ENCODE assay signal across 8 mouse cellular contexts in the genomic region with DNA sequence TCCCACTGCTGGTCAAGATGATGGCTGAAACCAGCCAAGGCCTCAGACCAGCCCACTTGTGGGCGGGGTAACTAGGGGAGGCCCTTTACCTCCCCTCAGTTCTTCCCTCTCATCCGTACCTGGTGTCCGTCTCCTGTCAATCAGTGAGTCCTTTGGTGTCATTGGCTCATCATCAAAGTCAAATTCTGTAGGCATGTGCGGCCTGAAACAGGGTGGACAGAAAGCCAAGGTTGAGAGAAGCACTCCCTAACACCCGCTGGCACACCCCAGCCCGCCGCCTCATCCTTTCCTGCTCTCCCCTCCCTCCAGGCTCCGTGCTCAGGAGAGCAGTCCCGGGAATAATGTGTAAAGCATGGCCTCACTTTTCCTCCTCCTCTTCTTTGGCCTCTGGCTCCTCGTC. TPM values are rescaled to one million over a fixed set of nuclear protein-coding genes. Genes with fewer than 3 reads are reported as not detected.
DNase-seq lines count a peak whose midpoint lies in the region; ATAC-seq and TF ChIP-seq lines count a peak whose summit lies in the region.

No protein-coding gene starts in this region.

- TF ChIP-seq CTCF in brain, embryonic 14.5 days (IDR thresholded peaks at IDR 0.05; ENCODE audit: borderline replicate concordance, extremely low read depth, insufficient read depth, insufficient read length): no peak

- H3K27ac ChIP-seq in forebrain, embryonic 12.5 days: peak overlapping the region; percentile 96
- peak overlapping the region; percentile 98 for H3K27ac ChIP-seq in lung, embryonic 16.5 days (ENCODE audit: low read length)

- peak overlapping the region; percentile 94 for H3K9ac ChIP-seq in forebrain, embryonic 12.5 days
- H3K9ac ChIP-seq in lung, embryonic 16.5 days (ENCODE audit: low read length): peak overlapping the region; percentile 77

- no peaks in the 10 kb centered on the region for H3K9me3 ChIP-seq in forebrain, embryonic 12.5 days
- no peaks in the 10 kb centered on the region for H3K9me3 ChIP-seq in lung, embryonic 16.5 days (ENCODE audit: control insufficient read depth, low read length)

- peak overlapping the region; percentile 92 for H3K4me2 ChIP-seq in forebrain, embryonic 12.5 days
- peak overlapping the region; percentile 80 for H3K4me2 ChIP-seq in lung, embryonic 16.5 days (ENCODE audit: low read depth, low read length)

- no peak for DNase-seq in cerebellum, postnatal 4 days (ENCODE audit: low spot score in 2 of 2)
- peak; percentile 57 for DNase-seq in brain, embryonic 14.5 days (ENCODE audit: low read depth)
- peak; percentile 75 to 80 for DNase-seq in kidney, adult 8-10 months
- DNase-seq in retina, postnatal 1 day: peak; percentile 58
- no peak for DNase-seq in urinary bladder, postnatal 10 days (ENCODE audit: low spot score)

- peaks cover 38% of the 10 kb centered on the region for H3K36me3 ChIP-seq in forebrain, embryonic 12.5 days (replicated peaks)
- H3K36me3 ChIP-seq in lung, embryonic 16.5 days (ENCODE audit: control insufficient read depth, insufficient read depth, low read length): peaks cover 5% of the 10 kb centered on the region; the same call in 1 of the 2 replicates

- peaks cover 65% of the 10 kb centered on the region for H3K4me1 ChIP-seq in forebrain, embryonic 12.5 days
- H3K4me1 ChIP-seq in lung, embryonic 16.5 days (replicated peaks; ENCODE audit: control insufficient read depth, insufficient read depth, low read length): peaks cover 53% of the 10 kb centered on the region

- H3K27me3 ChIP-seq in forebrain, embryonic 12.5 days: no peaks in the 10 kb centered on the region
- no peaks in the 10 kb centered on the region for H3K27me3 ChIP-seq in lung, embryonic 16.5 days (ENCODE audit: control insufficient read depth, insufficient read depth, low read depth, low read length)

- WGBS in forebrain, embryonic 12.5 days: 3% methylated on average over 10 of the region's 10 CpGs
- WGBS in lung, embryonic 16.5 days: under 1% methylated on average over 10 of the region's 10 CpGs

- no peak for TF ChIP-seq POLR2A in brain, embryonic 14.5 days (IDR thresholded peaks at IDR 0.05; ENCODE audit: borderline replicate concordance, extremely low read depth, insufficient read depth, insufficient read length, poor library complexity, severe bottlenecking)

- ATAC-seq in cerebellum, adult (ENCODE audit: insufficient number of reproducible peaks, low FRiP score, low TSS enrichment): peak; percentile 16; the same call in 1 of the 2 replicates
- ATAC-seq in forebrain, embryonic 12.5 days (ENCODE audit: low FRiP score): no peak
- peak; percentile 15; the same call in 1 of the 2 replicates for ATAC-seq in lung, embryonic 16.5 days (ENCODE audit: low read depth)

- peak overlapping the region; percentile 64 for H3K4me3 ChIP-seq in forebrain, embryonic 12.5 days (replicated peaks)
- peak overlapping the region; percentile 59 for H3K4me3 ChIP-seq in lung, embryonic 16.5 days (ENCODE audit: low read length)

RNA-seq across cellular contexts. Expression of a gene that starts 0.2 kb away (rescaled TPM):
- polyA plus RNA-seq in brain, embryonic 14.5 days (2012; rRNA removed): 1.0 and 1.2 TPM in 2 replicates
- 0.38 and 0.56 TPM in 2 replicates for polyA plus RNA-seq in forebrain, embryonic 12.5 days (2016; fragmentation: Nextera tagmentation; extraction: Ambion mirVana)
- 0.62 and 0.93 TPM in 2 replicates for polyA plus RNA-seq in lung, embryonic 16.5 days (2015; fragmentation: Nextera tagmentation; extraction: Ambion mirVana)

RNA-seq across cellular contexts. Expression of a gene that starts 1.1 kb away (rescaled TPM):
- polyA plus RNA-seq in brain, embryonic 14.5 days (2012; rRNA removed): 13.0 and 24.4 TPM in 2 replicates
- 51.4 and 66.8 TPM in 2 replicates for polyA plus RNA-seq in forebrain, embryonic 12.5 days (2016; fragmentation: Nextera tagmentation; extraction: Ambion mirVana)
- polyA plus RNA-seq in lung, embryonic 16.5 days (2015; fragmentation: Nextera tagmentation; extraction: Ambion mirVana): 45.9 and 67.2 TPM in 2 replicates

RNA-seq across cellular contexts. Expression of a gene that starts 1.7 kb away (rescaled TPM):
- 3.5 and 4.3 TPM in 2 replicates for polyA plus RNA-seq in brain, embryonic 14.5 days (2012; rRNA removed)
- polyA plus RNA-seq in forebrain, embryonic 12.5 days (2016; fragmentation: Nextera tagmentation; extraction: Ambion mirVana): 4.2 and 4.6 TPM in 2 replicates
- polyA plus RNA-seq in lung, embryonic 16.5 days (2015; fragmentation: Nextera tagmentation; extraction: Ambion mirVana): 14.9 and 17.9 TPM in 2 replicates

RNA-seq across cellular contexts. Expression of a gene that starts 4.8 kb away (rescaled TPM):
- 77.9 and 87.6 TPM in 2 replicates for polyA plus RNA-seq in brain, embryonic 14.5 days (2012; rRNA removed)
- 53.3 and 75.4 TPM in 2 replicates for polyA plus RNA-seq in forebrain, embryonic 12.5 days (2016; fragmentation: Nextera tagmentation; extraction: Ambion mirVana)
- polyA plus RNA-seq in lung, embryonic 16.5 days (2015; fragmentation: Nextera tagmentation; extraction: Ambion mirVana): 39.1 and 63.1 TPM in 2 replicates

RNA-seq across cellular contexts. Expression of a gene that starts 4.9 kb away (rescaled TPM):
- polyA plus RNA-seq in brain, embryonic 14.5 days (2012; rRNA removed): 71.4 and 81.2 TPM in 2 replicates
- 5.0 and 6.5 TPM in 2 replicates for polyA plus RNA-seq in forebrain, embryonic 12.5 days (2016; fragmentation: Nextera tagmentation; extraction: Ambion mirVana)
- polyA plus RNA-seq in lung, embryonic 16.5 days (2015; fragmentation: Nextera tagmentation; extraction: Ambion mirVana): 4.5 TPM in 2 replicates

Comparison
In these comparisons a context has a peak if more than half of its experiments do, and no peak if none do; other contexts are left out.
1. DNase-seq: peak in brain, embryonic 14.5 days (single experiment), kidney, adult 8-10 months (2 of 2) and retina, postnatal 1 day (single experiment); none in cerebellum, postnatal 4 days (0 of 2) and urinary bladder, postnatal 10 days (single experiment).